24 mouse cellular contexts compared by ENCODE assay signal in the genomic region with DNA sequence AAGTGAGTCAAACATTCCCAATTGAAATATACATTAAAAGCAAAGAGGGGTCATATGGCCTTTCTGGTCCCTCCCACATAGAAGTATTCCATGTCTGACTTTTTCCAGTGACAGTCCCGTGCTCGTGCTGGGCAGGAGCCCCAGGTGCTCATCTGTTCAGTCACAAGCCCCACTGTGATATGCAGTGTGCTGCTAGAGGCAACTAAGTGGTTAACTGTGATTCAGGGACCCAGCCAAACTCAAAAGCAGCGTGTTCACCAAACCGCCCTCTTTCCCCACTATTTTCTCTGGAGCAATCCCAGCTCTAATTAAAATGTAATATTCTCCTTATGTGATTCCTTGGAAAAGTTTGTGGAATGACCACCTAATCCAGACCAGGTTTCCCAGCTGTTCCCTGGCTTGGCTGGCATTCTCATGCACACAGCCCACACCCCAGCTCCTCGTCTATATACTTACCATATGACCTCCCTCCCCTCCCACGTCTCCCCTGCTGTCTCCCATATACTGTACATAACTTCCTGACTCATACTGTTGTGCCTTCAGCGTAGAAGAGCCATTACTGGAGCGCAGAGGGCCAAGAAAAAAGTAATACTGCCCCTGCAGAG.
DNase-seq lines count a peak whose midpoint lies in the region; ATAC-seq and TF ChIP-seq lines count a peak whose summit lies in the region.
"Had no signal": no experiment of that assay in that cellular context is flagged by ENCODE, and none has a peak within 500 bp of the region (broad histone marks: within the 10 kb centered on the region; RNA-seq: fewer than 3 reads in every experiment).

No protein-coding gene starts in this region.

- 0 out of 2 replicates have a peak overlapping the region, but pooled peaks have one; percentile 6 for H3K4me2 ChIP-seq in kidney, embryonic 16.5 days (replicated peaks; ENCODE audit: low read depth, low read length)
- H3K4me2 ChIP-seq in embryonic facial prominence, embryonic 15.5 days (replicated peaks) = peak overlapping the region; percentile 23
- H3K4me2 ChIP-seq in limb, embryonic 14.5 days (replicated peaks; ENCODE audit: low read depth, low read length, severe bottlenecking) = peak overlapping the region; percentile 18; the same call in 1 of the 2 replicates
- H3K4me2 ChIP-seq: hindbrain, embryonic 12.5 days; liver, embryonic 15.5 days; midbrain, embryonic 12.5 days; neural tube, embryonic 13.5 days; stomach, embryonic 15.5 days had no signal

- no peak overlapping the region for H3K9ac ChIP-seq in kidney, embryonic 16.5 days (replicated peaks; ENCODE audit: low read length)
- H3K9ac ChIP-seq in embryonic facial prominence, embryonic 15.5 days = no peak overlapping the region
- H3K9ac ChIP-seq in limb, embryonic 14.5 days (ENCODE audit: low read depth, low read length, severe bottlenecking) = no peak overlapping the region
- H3K9ac ChIP-seq: hindbrain, embryonic 12.5 days; liver, embryonic 15.5 days; midbrain, embryonic 12.5 days; neural tube, embryonic 13.5 days; stomach, embryonic 15.5 days had no signal

- H3K4me1 ChIP-seq in kidney, embryonic 16.5 days (ENCODE audit: insufficient read depth, low read length) = 0 out of 2 replicates have a peak, but pooled peaks cover 3% of the 10 kb centered on the region
- peaks cover 23% of the 10 kb centered on the region for H3K4me1 ChIP-seq in embryonic facial prominence, embryonic 15.5 days
- peaks cover 15% of the 10 kb centered on the region for H3K4me1 ChIP-seq in limb, embryonic 14.5 days (ENCODE audit: control insufficient read depth, insufficient read depth, low read length)
- H3K4me1 ChIP-seq: hindbrain, embryonic 12.5 days; liver, embryonic 15.5 days; midbrain, embryonic 12.5 days; stomach, embryonic 15.5 days had no signal

- peak; percentile 70; the same call in 1 of the 2 replicates for ATAC-seq in kidney, embryonic 16.5 days (ENCODE audit: low FRiP score, low TSS enrichment)
- ATAC-seq in embryonic facial prominence, embryonic 15.5 days (ENCODE audit: insufficient number of reproducible peaks, low FRiP score, low TSS enrichment, low read depth) = peak; percentile 93
- peak; percentile 97 for ATAC-seq in limb, embryonic 14.5 days (ENCODE audit: low FRiP score, low read depth)
- ATAC-seq: CD4-positive, CD25-positive, alpha-beta regulatory T cell, adult 4 months; forebrain, embryonic 14.5 days; intestine, embryonic 16.5 days had no signal

- H3K36me3 ChIP-seq in kidney, embryonic 16.5 days (ENCODE audit: insufficient read depth, low read length) = no peaks in the 10 kb centered on the region
- no peaks in the 10 kb centered on the region for H3K36me3 ChIP-seq in embryonic facial prominence, embryonic 15.5 days
- H3K36me3 ChIP-seq in limb, embryonic 14.5 days (ENCODE audit: control insufficient read depth, insufficient read depth, low read length) = no peaks in the 10 kb centered on the region
- H3K36me3 ChIP-seq: hindbrain, embryonic 12.5 days; liver, embryonic 15.5 days; midbrain, embryonic 12.5 days; neural tube, embryonic 13.5 days; stomach, embryonic 15.5 days had no signal

- peak; percentile 57 for DNase-seq in embryo, embryonic 11 days
- DNase-seq in embryo, embryonic 10 days (ENCODE audit: low spot score) = no peak
- no peak for DNase-seq in kidney, postnatal 25 days
- peak; percentile 93 for DNase-seq in limb, embryonic 14.5 days (ENCODE audit: low spot score)
- no peak for DNase-seq in spleen, postnatal 10 days (ENCODE audit: low spot score in 2 of 2)
- DNase-seq in spleen, postnatal 14 days (ENCODE audit: low spot score in 2 of 2) = no peak
- DNase-seq: adrenal gland, postnatal 36 days; cerebellum, adult 9-10 months; gastrocnemius, postnatal 14 days; heart, postnatal 10 days; kidney, postnatal 10 days; left cerebral cortex, postnatal 4 days; thymus, adult 18-20 months had no signal

- TF ChIP-seq POLR2A in limb, embryonic 14.5 days (IDR thresholded peaks at IDR 0.05; ENCODE audit: borderline replicate concordance, extremely low read depth, insufficient read depth, insufficient read length) = no peak

- no peak overlapping the region for H3K27ac ChIP-seq in kidney, embryonic 16.5 days (ENCODE audit: low read length)
- 0 out of 2 replicates have a peak overlapping the region, but pooled peaks have one; percentile 28 for H3K27ac ChIP-seq in embryonic facial prominence, embryonic 15.5 days (replicated peaks)
- H3K27ac ChIP-seq in limb, embryonic 14.5 days (replicated peaks; ENCODE audit: low read depth, low read length) = 0 out of 2 replicates have a peak overlapping the region, but pooled peaks have one; percentile 28
- H3K27ac ChIP-seq: hindbrain, embryonic 12.5 days; liver, embryonic 15.5 days; midbrain, embryonic 12.5 days; neural tube, embryonic 13.5 days; stomach, embryonic 15.5 days had no signal

- H3K27me3 ChIP-seq in kidney, embryonic 16.5 days (ENCODE audit: insufficient read depth, low read length) = no peaks in the 10 kb centered on the region
- no peaks in the 10 kb centered on the region for H3K27me3 ChIP-seq in embryonic facial prominence, embryonic 15.5 days
- peaks cover 16% of the 10 kb centered on the region; the same call in 1 of the 2 replicates for H3K27me3 ChIP-seq in limb, embryonic 14.5 days (ENCODE audit: control insufficient read depth, insufficient read depth, low read length)
- H3K27me3 ChIP-seq: hindbrain, embryonic 12.5 days; liver, embryonic 15.5 days; midbrain, embryonic 12.5 days; neural tube, embryonic 13.5 days had no signal

- 25% methylated on average over 8 of the region's 8 CpGs for WGBS in kidney, embryonic 16.5 days
- WGBS in embryonic facial prominence, embryonic 15.5 days = 18% methylated on average over 8 of the region's 8 CpGs
- 8% methylated on average over 8 of the region's 8 CpGs for WGBS in limb, embryonic 14.5 days

- no peak overlapping the region for H3K4me3 ChIP-seq in kidney, embryonic 16.5 days (ENCODE audit: low read length)
- H3K4me3 ChIP-seq in embryonic facial prominence, embryonic 15.5 days (replicated peaks) = no peak overlapping the region
- H3K4me3 ChIP-seq in limb, embryonic 14.5 days (replicated peaks; ENCODE audit: low read length) = no peak overlapping the region
- H3K4me3 ChIP-seq: erythroblast, embryonic 14.5 days; hindbrain, embryonic 12.5 days; liver, embryonic 15.5 days; midbrain, embryonic 12.5 days; neural tube, embryonic 13.5 days; stomach, embryonic 15.5 days had no signal

- H3K9me3 ChIP-seq in kidney, embryonic 16.5 days (ENCODE audit: low read length) = no peaks in the 10 kb centered on the region
- H3K9me3 ChIP-seq in embryonic facial prominence, embryonic 15.5 days (replicated peaks) = no peaks in the 10 kb centered on the region
- no peaks in the 10 kb centered on the region for H3K9me3 ChIP-seq in limb, embryonic 14.5 days (ENCODE audit: control insufficient read depth, low read length)
- H3K9me3 ChIP-seq: hindbrain, embryonic 12.5 days; liver, embryonic 15.5 days; midbrain, embryonic 12.5 days; neural tube, embryonic 13.5 days; stomach, embryonic 15.5 days had no signal

Comparison
In these comparisons a context has a peak if more than half of its experiments do, and no peak if none do; other contexts are left out.
1. DNase-seq: peak in embryo, embryonic 11 days (single experiment) and limb, embryonic 14.5 days (single experiment); none in embryo, embryonic 10 days (single experiment), kidney, postnatal 25 days (0 of 2), spleen, postnatal 10 days (0 of 2) and spleen, postnatal 14 days (0 of 2).
2. Peak in every context shown above with its lines, with median percentiles within 50 percentile points of each other: ATAC-seq and H3K4me2 ChIP-seq.